Mouse (Mus musculus) liver, postnatal 0 days (tissue): ENCODE measurements at regions not wholly inside any gene's neighbourhood (a gene's known extent, or its start where the extent isn't known, plus 50 kb on each side); places are given as distances from the start of the nearest gene placed in this dataset.

Experiments
- ATAC-seq: fragments of 200-750 bp; cut with Nextera tagmentation; 2 replicates; pipeline ENCODE4 v1.8.0; 2017; ENCODE audit warnings: mild to moderate bottlenecking, moderate library complexity
- DNase-seq: peaks from one replicate; pipeline ENCODE4 v3.0.0-alpha.2; 2016
- H3K27ac ChIP-seq: fragments of 300-500 bp; sonication (generic); 2 replicates; pipeline ENCODE4 v1.5.1; 2014; ENCODE audit warnings: antibody characterized with exemption, moderate library complexity, mild to moderate bottlenecking, low read depth
- H3K27me3 ChIP-seq: fragments of 300-500 bp; sonication (generic); 2 replicates; pipeline ENCODE4 v1.6.1; 2014; ENCODE audit warnings: low read length, control low read depth, mixed read lengths; ENCODE audit not compliant: insufficient read depth
- H3K36me3 ChIP-seq: fragments of 300-500 bp; sonication (generic); replicated peaks from 2 replicates; pipeline ENCODE4 v1.6.1; 2014; ENCODE audit warnings: mild to moderate bottlenecking, control low read depth, low read length, moderate library complexity, mixed read lengths; ENCODE audit not compliant: insufficient read depth
- H3K4me1 ChIP-seq: fragments of 300-500 bp; sonication (generic); 2 replicates; pipeline ENCODE4 v1.6.1; 2014; ENCODE audit warnings: antibody characterized with exemption, mild to moderate bottlenecking, control low read depth; ENCODE audit not compliant: insufficient read depth
- H3K4me2 ChIP-seq: fragments of 300-500 bp; sonication (generic); 2 replicates; pipeline ENCODE4 v1.6.1; 2014; ENCODE audit warnings: low read depth, mild to moderate bottlenecking, low read length, moderate library complexity, mixed read lengths
- H3K4me3 ChIP-seq: fragments of 300-500 bp; sonication (generic); 2 replicates; pipeline ENCODE4 v1.5.1; 2014; ENCODE audit warnings: low read depth, low read length
- H3K9ac ChIP-seq: fragments of 300-500 bp; sonication (generic); replicated peaks from 2 replicates; pipeline ENCODE4 v1.6.1; 2014; ENCODE audit warnings: mild to moderate bottlenecking, moderate library complexity
- H3K9me3 ChIP-seq: fragments of 300-500 bp; sonication (generic); 2 replicates; pipeline ENCODE4 v1.6.1; 2016; ENCODE audit warnings: mild to moderate bottlenecking, control low read depth, low read length, mixed read lengths
- CTCF ChIP-seq: sonication (generic); IDR thresholded peaks from 2 replicates; pipeline ENCODE4 v1.5.1; 2016; ENCODE audit warnings: antibody characterized with exemption, low read depth
- EP300 ChIP-seq: IDR thresholded peaks from 2 replicates; pipeline ENCODE4 v1.6.1; 2016; ENCODE audit warnings: antibody characterized with exemption, low read depth, mild to moderate bottlenecking
- WGBS: fragments of 180-500 bp; shearing (Covaris S2); extraction: QIAGEN DNeasy Blood & Tissue Kit; methylation state at CpG from one replicate; pipeline ENCODE4 v1.1.7; 2014; ENCODE audit not compliant: insufficient replicate concordance; 5-methylcytosine and 5-hydroxymethylcytosine counted together

DNA sequence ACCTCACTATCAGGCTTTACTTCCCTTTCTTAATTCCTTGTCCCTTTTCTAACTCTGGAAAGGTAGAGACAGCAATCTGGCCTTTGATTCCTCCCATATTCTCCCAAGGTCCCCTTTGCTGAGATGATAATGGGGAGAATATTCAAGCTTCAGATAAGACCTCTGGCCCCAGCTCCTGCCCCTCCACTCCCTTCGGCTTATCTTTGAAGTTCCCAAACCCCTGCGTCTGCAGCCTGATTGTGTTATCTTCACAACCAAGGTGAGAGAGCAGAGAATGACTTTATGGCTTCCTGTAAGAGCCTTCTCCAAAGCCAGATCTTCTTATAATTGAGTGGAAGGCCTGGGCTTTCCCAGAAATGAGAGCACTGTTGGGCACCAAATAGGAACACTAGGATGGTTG is 882.6 kb upstream of the A1bg start:
- 36% methylated on average over 2 of the region's 2 CpGs for WGBS
- ATAC-seq, result no peak
- Histone ChIP-seq H3K9ac (no peak overlapping the region), H3K27me3 (no peaks in the 10 kb centered on the region), H3K4me1 (no peaks in the 10 kb centered on the region), H3K4me2 (no peak overlapping the region), H3K4me3 (no peak overlapping the region), H3K36me3 (no peaks in the 10 kb centered on the region), H3K9me3 (no peaks in the 10 kb centered on the region), H3K27ac (no peak overlapping the region)
- no peak for DNase-seq
- TF ChIP-seq CTCF (no peak), EP300 (no peak)

DNA sequence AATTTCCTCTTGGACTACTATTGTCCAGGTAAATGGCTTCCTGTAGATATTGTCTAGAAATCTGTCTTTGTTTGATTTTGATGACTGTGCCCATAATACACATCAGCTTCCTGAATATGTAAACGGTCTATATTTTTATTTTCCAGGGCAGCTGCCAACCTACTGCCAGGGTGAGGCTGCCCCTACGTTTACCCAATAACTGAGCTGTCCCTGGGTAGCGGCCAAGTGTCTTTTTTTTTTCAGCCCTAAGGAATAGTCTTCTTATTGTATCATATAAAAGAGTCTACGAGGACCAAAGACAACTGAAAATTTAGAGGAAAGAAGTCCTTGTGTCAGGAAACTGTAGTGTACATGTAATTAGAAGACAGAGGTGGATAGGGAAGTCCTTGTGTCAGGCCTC is 877.3 kb upstream of the A1bg start:
- no peak for DNase-seq
- Histone ChIP-seq H3K36me3 (no peaks in the 10 kb centered on the region), H3K9me3 (no peaks in the 10 kb centered on the region), H3K27ac (no peak overlapping the region), H3K4me1 (no peaks in the 10 kb centered on the region), H3K9ac (no peak overlapping the region), H3K4me3 (no peak overlapping the region), H3K4me2 (no peak overlapping the region), H3K27me3 (no peaks in the 10 kb centered on the region)
- ATAC-seq, result no peak
- TF ChIP-seq CTCF, result no peak
- TF ChIP-seq EP300, result no peak
- WGBS, result 64% methylated on average over 4 of the region's 4 CpGs

DNA sequence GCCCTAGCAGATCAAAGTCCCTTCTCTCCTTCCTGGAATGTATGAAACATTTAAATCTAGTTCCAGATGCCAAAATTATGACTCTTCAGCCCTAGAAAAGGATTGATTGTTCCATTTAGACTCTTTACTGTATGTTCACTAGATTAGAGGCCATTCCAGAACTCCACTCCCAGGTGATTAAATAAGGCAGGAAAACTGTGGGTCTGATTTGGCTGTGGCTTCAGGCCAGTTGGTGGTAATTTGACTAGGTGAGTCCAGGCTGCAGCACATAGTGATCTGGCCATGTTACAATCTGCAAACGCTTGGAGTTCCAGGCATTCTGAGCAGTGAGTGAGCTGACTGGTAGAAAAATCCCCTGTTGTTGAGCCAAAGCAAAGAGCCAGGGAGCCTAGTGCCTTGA is 875.0 kb upstream of the A1bg start:
- H3K9me3 ChIP-seq, result no peaks in the 10 kb centered on the region
- H3K4me1 ChIP-seq, result no peaks in the 10 kb centered on the region
- ATAC-seq (no peak), DNase-seq (no peak)
- WGBS, result 63% methylated on average over 1 of the region's 1 CpGs
- no peak overlapping the region for H3K4me3 ChIP-seq
- no peak overlapping the region for H3K27ac ChIP-seq
- no peak overlapping the region for H3K9ac ChIP-seq
- no peaks in the 10 kb centered on the region for H3K36me3 ChIP-seq
- no peak overlapping the region for H3K4me2 ChIP-seq
- TF ChIP-seq EP300, result no peak
- TF ChIP-seq CTCF, result no peak
- H3K27me3 ChIP-seq, result no peaks in the 10 kb centered on the region

DNA sequence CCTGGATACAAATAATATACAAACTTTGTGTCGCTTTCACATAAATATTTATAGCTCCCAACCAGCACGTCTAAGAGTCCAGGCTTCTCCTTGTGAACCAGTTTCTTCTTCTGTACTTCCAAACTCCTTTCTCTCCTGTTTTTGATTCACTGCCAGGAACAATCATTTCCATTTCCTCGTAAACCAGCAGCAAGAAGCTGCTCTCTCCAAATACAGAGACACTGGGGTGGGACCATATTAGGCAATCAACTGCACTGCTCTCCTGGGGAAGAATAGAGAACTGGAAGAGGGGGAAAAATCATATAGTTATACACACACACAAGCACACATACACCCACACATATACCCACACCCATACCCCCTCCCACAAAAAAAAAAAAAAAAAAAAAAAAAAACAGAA is 871.7 kb upstream of the A1bg start:
- H3K4me3 ChIP-seq, result no peak overlapping the region
- no peak overlapping the region for H3K27ac ChIP-seq
- ATAC-seq (no peak), DNase-seq (no peak)
- H3K27me3 ChIP-seq, result no peaks in the 10 kb centered on the region
- WGBS, result 69% methylated on average over 3 of the region's 3 CpGs
- H3K4me2 ChIP-seq, result no peak overlapping the region
- no peak overlapping the region for H3K9ac ChIP-seq
- TF ChIP-seq CTCF (no peak), EP300 (no peak)
- H3K4me1 ChIP-seq, result no peaks in the 10 kb centered on the region
- no peaks in the 10 kb centered on the region for H3K36me3 ChIP-seq
- H3K9me3 ChIP-seq, result no peaks in the 10 kb centered on the region

DNA sequence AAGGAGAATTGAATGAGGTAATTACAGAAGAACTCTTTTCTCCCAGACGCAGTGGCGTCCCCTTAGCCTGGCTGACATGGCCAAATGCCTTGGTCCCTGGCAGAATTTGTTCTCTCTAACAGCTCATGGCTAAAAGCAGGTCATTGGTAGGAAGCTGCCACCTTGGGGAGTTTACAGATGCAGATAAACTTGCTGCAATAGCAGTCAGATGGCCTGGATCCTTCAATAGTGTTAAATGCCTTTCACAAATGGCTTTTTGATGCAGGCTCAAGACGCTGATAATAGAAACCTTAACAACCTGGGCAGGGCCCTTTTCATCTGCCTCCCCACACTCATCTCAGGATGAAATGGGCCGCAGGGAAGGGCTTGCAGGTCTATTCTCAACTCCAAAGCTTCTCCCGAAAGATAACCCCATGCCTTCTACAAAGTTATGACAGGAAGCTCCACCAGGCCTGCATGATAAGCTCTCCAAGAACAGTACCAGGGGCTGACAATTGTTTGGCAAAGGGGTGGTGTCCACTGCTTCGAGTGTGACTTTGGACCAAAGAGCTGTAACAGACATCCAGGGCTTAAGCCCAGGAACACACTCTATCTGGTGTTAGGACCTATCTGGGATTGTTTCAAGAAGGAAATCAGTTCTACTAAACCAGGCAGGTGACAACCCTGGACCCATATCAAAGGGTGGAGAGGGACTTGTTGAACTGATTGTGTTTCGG is 867.2 kb upstream of the A1bg start:
- H3K4me1 ChIP-seq, result no peaks in the 10 kb centered on the region
- no peak for TF ChIP-seq CTCF
- DNase-seq, result no peak
- H3K9ac ChIP-seq, result no peak overlapping the region
- no peak for ATAC-seq
- H3K4me2 ChIP-seq, result no peak overlapping the region
- H3K4me3 ChIP-seq, result no peak overlapping the region
- H3K27me3 ChIP-seq, result no peaks in the 10 kb centered on the region
- H3K9me3 ChIP-seq, result no peaks in the 10 kb centered on the region
- 55% methylated on average over 7 of the region's 7 CpGs for WGBS
- no peak overlapping the region for H3K27ac ChIP-seq
- no peaks in the 10 kb centered on the region for H3K36me3 ChIP-seq

DNA sequence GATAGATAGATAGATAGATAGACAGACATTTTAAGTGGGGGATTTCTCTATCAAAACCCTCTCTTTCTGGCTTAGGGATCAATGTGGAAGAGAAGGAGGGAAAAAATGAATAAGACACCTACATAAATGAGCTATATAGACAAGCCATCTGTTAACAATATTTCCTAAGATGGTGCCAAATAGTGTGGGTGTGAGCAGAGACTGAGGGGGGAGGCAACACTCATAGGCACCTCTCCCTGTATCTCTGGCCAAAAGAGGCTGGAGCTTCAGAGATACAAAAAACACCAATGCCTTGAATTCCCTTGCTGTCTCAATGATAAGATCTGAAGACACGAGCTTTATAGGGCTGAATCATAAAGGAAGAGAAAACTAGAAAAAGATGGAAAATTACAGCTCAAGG is 864.2 kb upstream of the A1bg start:
- no peak for DNase-seq
- Histone ChIP-seq H3K4me1 (no peaks in the 10 kb centered on the region), H3K4me2 (no peak overlapping the region), H3K27me3 (no peaks in the 10 kb centered on the region), H3K4me3 (no peak overlapping the region), H3K9me3 (no peaks in the 10 kb centered on the region), H3K27ac (no peak overlapping the region), H3K36me3 (no peaks in the 10 kb centered on the region), H3K9ac (no peak overlapping the region)
- 59% methylated on average over 1 of the region's 1 CpGs for WGBS
- TF ChIP-seq EP300, result no peak
- TF ChIP-seq CTCF, result no peak
- no peak for ATAC-seq

DNA sequence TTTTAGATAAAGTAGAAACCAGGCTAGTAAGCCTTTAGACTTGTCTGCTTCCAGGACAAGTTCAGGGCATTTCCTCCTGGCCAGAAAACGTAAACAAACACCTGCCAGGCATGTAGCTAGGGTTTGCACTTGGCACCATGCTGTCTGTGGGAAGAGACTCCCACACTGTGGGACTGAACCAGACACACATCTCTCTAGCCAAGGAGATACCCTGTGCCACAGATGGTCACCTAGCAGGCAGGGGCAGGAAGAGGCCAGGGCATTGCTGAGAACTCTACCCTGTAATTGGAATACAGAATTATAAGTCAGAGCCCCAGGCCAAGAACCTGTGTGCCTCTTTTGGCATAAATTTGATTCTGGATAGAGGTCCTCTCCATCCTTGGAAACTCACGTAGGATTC is 858.7 kb upstream of the A1bg start:
- no peaks in the 10 kb centered on the region for H3K36me3 ChIP-seq
- H3K9ac ChIP-seq, result no peak overlapping the region
- H3K4me3 ChIP-seq, result no peak overlapping the region
- no peak overlapping the region for H3K27ac ChIP-seq
- no peaks in the 10 kb centered on the region for H3K4me1 ChIP-seq
- ATAC-seq (no peak), DNase-seq (no peak)
- WGBS, result 65% methylated on average over 2 of the region's 2 CpGs
- no peaks in the 10 kb centered on the region for H3K9me3 ChIP-seq
- H3K4me2 ChIP-seq, result no peak overlapping the region
- no peak for TF ChIP-seq EP300
- no peak for TF ChIP-seq CTCF
- no peaks in the 10 kb centered on the region for H3K27me3 ChIP-seq
